Mouse (Mus musculus) gastrocnemius, postnatal 10 days (tissue): ENCODE measurements around the gene Anxa9. TPM values are rescaled to one million over a fixed set of nuclear protein-coding genes. Genes with fewer than 3 reads are reported as not detected.
A peak's percentile ranks its signal among the peaks of the same experiment; 100 is the strongest.

Experiments
- DNase-seq: peaks from one replicate; pipeline ENCODE4 v3.0.0; 2021; ENCODE audit warnings: mixed read lengths
- total RNA-seq, 2 experiments: library from RNA; stranded (reverse); gene quantifications; 2 replicates each; pipeline ENCODE4 v1.2.3; 2021

Gene Anxa9
- total RNA-seq, 2 experiments from 2014 or later: 0.27 to 0.63 TPM

DNA sequence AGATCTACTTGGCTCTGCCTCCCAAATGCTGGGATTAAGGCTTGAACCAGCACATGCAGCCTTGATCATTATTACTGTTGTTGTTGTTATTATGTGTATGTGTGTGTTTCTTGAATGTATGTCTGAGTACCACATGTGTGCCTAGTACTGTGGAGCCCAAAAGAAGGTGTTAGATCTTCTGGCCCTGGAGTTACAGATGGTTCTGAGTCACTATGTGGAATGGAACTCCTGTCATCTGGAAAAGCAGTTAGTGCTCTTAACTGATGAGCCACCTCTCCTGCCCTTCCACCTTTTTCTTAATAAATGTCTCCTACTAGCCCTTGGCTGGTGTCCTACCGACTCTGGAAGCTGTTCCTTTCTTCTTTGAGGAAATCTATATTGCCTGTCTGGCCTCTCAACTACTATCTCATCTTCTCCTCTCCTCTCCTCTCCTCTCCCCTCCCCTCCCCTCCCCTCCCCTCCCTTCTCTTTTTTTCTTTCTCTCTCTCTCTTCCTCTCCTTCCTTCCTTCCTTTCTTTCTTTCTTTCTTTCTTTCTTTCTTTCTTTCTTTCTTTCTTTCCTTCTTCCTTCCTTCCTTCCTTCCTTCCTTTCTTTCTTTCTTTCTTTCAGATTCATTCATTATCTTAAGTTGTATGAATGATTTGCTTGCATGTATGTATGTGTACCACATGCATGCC is 59.2 kb downstream of the Anxa9 start:
- DNase-seq: no peak

DNA sequence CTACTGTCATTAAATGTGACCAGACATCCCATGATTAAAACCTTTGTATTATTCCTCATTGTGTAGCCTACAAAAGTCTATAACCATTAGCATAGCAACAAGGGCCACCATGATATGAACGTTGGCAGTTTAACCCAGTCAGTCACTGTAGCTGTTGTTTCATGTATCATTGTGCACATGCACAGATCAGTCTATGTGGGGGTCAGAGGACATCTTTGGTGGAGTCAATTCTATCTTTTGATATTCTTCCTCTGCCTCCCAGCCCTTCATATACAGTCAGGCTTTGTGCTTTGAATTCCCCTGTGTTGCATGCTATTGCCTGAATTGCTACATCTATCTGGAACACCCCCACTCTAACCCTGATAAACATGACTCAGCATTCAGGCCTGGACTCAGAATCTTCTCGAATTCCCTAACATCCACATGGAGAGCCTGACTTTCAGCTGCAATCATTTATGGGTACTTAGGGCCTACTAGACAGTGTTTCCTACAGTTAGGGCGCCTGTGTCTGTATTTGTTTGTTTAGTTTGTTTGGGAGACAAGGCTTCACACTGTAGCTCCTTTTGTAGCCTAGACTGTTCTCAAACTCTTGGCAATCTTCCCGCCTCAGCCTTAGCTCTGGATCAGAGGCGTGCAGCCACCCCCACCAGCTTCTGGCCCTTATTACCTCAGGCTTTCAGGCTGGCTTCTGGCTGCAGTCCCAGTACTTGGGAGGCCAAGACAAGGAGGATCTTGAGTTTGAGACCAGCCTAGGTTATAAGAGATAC is 60.3 kb downstream of the Anxa9 start:
- peak; percentile 20 for DNase-seq

Other genes starting within 250 kb of the Anxa9 start
- 10 to 100 TPM; 20.1 to 22.8 TPM for gene Pip5k1a, start 200.2 kb downstream of the Anxa9 start, total RNA-seq
- 10 to 100 TPM; 41.0 to 49.1 TPM for gene Vps72, start 196.2 kb downstream of the Anxa9 start, total RNA-seq
- 100 to 1,000 TPM; 423 to 469 TPM for gene Tmod4, start 182.7 kb downstream of the Anxa9 start, total RNA-seq
- 10 to 100 TPM; 35.5 to 40.8 TPM for gene Scnm1, start 173.2 kb downstream of the Anxa9 start, total RNA-seq
- 1 to 10 TPM; 6.0 to 6.7 TPM for gene Lysmd1, start 173.1 kb downstream of the Anxa9 start, total RNA-seq
- 1 to 10 TPM; 1.8 to 2.3 TPM for gene Tnfaip8l2, start 164.8 kb downstream of the Anxa9 start, total RNA-seq
- 100 to 1,000 TPM; 103 to 123 TPM for gene Sema6c, start 146.7 kb downstream of the Anxa9 start, total RNA-seq
- gene Gabpb2, start 89.3 kb downstream of the Anxa9 start, total RNA-seq: 10 to 100 TPM in 1 of 2 experiments, 1 to 10 TPM in 1; 9.4 to 12.4 TPM
- 10 to 100 TPM; 26.2 to 35.0 TPM for gene Cdc42se1, start 78.4 kb downstream of the Anxa9 start, total RNA-seq
- gene Mllt11, start 75.0 kb downstream of the Anxa9 start, total RNA-seq: 10 to 100 TPM; 39.8 to 44.8 TPM
- under 1 TPM in 1 of 2 experiments, not detected in 1; 0.20 TPM for gene Gm128, start 65.6 kb downstream of the Anxa9 start, total RNA-seq
- gene Bnipl, start 56.0 kb downstream of the Anxa9 start, total RNA-seq: not detected
- gene Mindy1, start 25.8 kb downstream of the Anxa9 start, total RNA-seq: 10 to 100 TPM; 19.8 to 21.7 TPM
- gene Prune1, start 25.1 kb downstream of the Anxa9 start, total RNA-seq: 10 to 100 TPM; 38.1 to 46.8 TPM
- 10 to 100 TPM; 42.6 to 51.9 TPM for gene Cers2, start 7.6 kb upstream of the Anxa9 start, total RNA-seq
- 10 to 100 TPM; 12.6 to 17.2 TPM for gene Setdb1, start 50.0 kb upstream of the Anxa9 start, total RNA-seq
- gene 4930558C23Rik, start 95.7 kb upstream of the Anxa9 start, total RNA-seq: not detected
- gene Arnt, start 127.2 kb upstream of the Anxa9 start, total RNA-seq: 10 to 100 TPM; 43.7 to 55.6 TPM
- gene Ctsk, start 192.1 kb upstream of the Anxa9 start, total RNA-seq: 100 to 1,000 TPM in 1 of 2 experiments, 10 to 100 TPM in 1; 31.4 to 178 TPM
- gene Ctss, start 219.6 kb upstream of the Anxa9 start, total RNA-seq: 1 to 10 TPM; 5.1 to 6.8 TPM